13 mouse cellular contexts compared by ENCODE assay signal in the genomic region with DNA sequence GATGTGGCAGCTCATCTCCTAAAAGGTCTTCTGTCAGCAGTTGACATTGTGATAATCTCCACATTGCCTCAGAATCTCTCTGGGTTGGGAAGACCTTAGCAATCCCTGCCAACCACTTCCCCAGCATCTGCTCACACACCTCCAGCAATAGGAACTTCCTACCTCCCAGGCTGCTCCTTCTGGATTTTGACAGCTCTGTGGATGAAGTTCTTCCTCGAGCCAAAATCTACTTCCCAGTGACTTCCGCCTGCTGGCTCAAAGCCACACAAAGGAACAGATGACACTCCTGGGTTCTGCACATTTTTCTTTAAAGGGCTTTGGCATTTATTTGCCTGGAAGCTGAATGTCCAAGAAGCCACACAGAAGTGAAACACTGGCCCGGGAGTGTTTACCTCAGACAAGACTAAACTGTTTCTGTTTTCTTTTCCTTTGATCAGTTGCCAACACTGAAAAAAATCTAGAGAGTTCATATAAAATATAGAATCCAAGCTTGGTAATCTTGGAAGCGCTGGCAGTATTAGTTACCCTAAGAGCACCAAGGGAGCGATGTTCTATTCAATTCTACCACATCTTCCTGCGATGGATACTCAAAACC. TPM values are rescaled to one million over a fixed set of nuclear protein-coding genes. Genes with fewer than 3 reads are reported as not detected.
DNase-seq lines count a peak whose midpoint lies in the region; ATAC-seq lines count a peak whose summit lies in the region.
"Had no signal": no experiment of that assay in that cellular context is flagged by ENCODE, and none has a peak within 500 bp of the region (broad histone marks: within the 10 kb centered on the region; RNA-seq: fewer than 3 reads in every experiment).

No protein-coding gene starts in this region.

- no peaks in the 10 kb centered on the region; the same call in 1 of the 2 replicates for H3K4me1 ChIP-seq in lung, embryonic 15.5 days
- H3K4me1 ChIP-seq: forebrain, embryonic 15.5 days; heart, embryonic 10.5 days; liver, embryonic 12.5 days; midbrain, embryonic 12.5 days had no signal

- H3K9me3 ChIP-seq in lung, embryonic 15.5 days: no peaks in the 10 kb centered on the region
- H3K9me3 ChIP-seq: forebrain, embryonic 15.5 days; heart, embryonic 10.5 days; liver, embryonic 12.5 days; midbrain, embryonic 12.5 days had no signal

- H3K4me2 ChIP-seq in lung, embryonic 15.5 days: no peak overlapping the region
- H3K4me2 ChIP-seq: forebrain, embryonic 15.5 days; hindbrain, embryonic 14.5 days; liver, embryonic 12.5 days; midbrain, embryonic 12.5 days had no signal

- DNase-seq in cerebellum, postnatal 10 days: peak; percentile 71 to 72
- no peak for DNase-seq in cerebellum, adult 8-10 months
- DNase-seq in lung, postnatal 14 days: no peak
- peak; percentile 34 for DNase-seq in kidney, postnatal 10 days
- DNase-seq in right cerebral cortex, postnatal 25 days: peak; percentile 50
- no peak for DNase-seq in urinary bladder, postnatal 36 days (ENCODE audit: low spot score in 2 of 2)
- no peak for DNase-seq in layer of hippocampus, adult 9-11 months

- no peak overlapping the region for H3K27ac ChIP-seq in lung, embryonic 15.5 days
- H3K27ac ChIP-seq: forebrain, embryonic 15.5 days; heart, embryonic 10.5 days; hindbrain, embryonic 14.5 days; liver, embryonic 12.5 days; midbrain, embryonic 12.5 days had no signal

- no peak overlapping the region for H3K9ac ChIP-seq in lung, embryonic 15.5 days
- H3K9ac ChIP-seq: forebrain, embryonic 15.5 days; hindbrain, embryonic 14.5 days; liver, embryonic 12.5 days; midbrain, embryonic 12.5 days had no signal

- 48% methylated on average over 6 of the region's 6 CpGs for WGBS in lung, embryonic 15.5 days

- no peak overlapping the region for H3K4me3 ChIP-seq in lung, embryonic 15.5 days
- H3K4me3 ChIP-seq: forebrain, embryonic 15.5 days; heart, embryonic 10.5 days; liver, embryonic 12.5 days; midbrain, embryonic 12.5 days had no signal

- ATAC-seq in lung, embryonic 15.5 days (ENCODE audit: borderline replicate concordance, extremely low read depth, low FRiP score, low TSS enrichment): peak; percentile 46; the same call in 1 of the 2 replicates
- ATAC-seq: forebrain, embryonic 15.5 days; liver, embryonic 12.5 days had no signal

- no peaks in the 10 kb centered on the region for H3K27me3 ChIP-seq in lung, embryonic 15.5 days
- H3K27me3 ChIP-seq: forebrain, embryonic 15.5 days; liver, embryonic 12.5 days; midbrain, embryonic 12.5 days had no signal

- H3K36me3 ChIP-seq in lung, embryonic 15.5 days: no peaks in the 10 kb centered on the region
- H3K36me3 ChIP-seq: forebrain, embryonic 15.5 days; heart, embryonic 10.5 days; liver, embryonic 12.5 days; midbrain, embryonic 12.5 days had no signal

RNA-seq across cellular contexts. Expression of a gene that starts 40.8 kb away (rescaled TPM):
- 11.7 and 13.0 TPM in 2 replicates for polyA plus RNA-seq in lung, embryonic 15.5 days (2015; fragmentation: Nextera tagmentation; extraction: Ambion mirVana)

Comparison
In these comparisons a context has a peak if more than half of its experiments do, and no peak if none do; other contexts are left out.
1. DNase-seq: peak in cerebellum, postnatal 10 days (2 of 2), kidney, postnatal 10 days (single experiment) and right cerebral cortex, postnatal 25 days (single experiment); none in cerebellum, adult 8-10 months (single experiment), lung, postnatal 14 days (single experiment), urinary bladder, postnatal 36 days (0 of 2) and layer of hippocampus, adult 9-11 months (single experiment).